ENCODE assay signal across 17 mouse cellular contexts in genomic region chr3:76025523-76025922, GRCm38 (mm10). TPM values are rescaled to one million over a fixed set of nuclear protein-coding genes. Genes with fewer than 3 reads are reported as not detected.
"Had no signal": no experiment of that assay in that cellular context is flagged by ENCODE, and none has a peak within 500 bp of the region (broad histone marks: within the 10 kb centered on the region; RNA-seq: fewer than 3 reads in every experiment).

No protein-coding gene starts in this region.

- H3K27ac ChIP-seq: liver, embryonic 14.5 days; lung, embryonic 15.5 days; midbrain, embryonic 13.5 days; midbrain, embryonic 15.5 days; neural tube, embryonic 12.5 days; stomach, embryonic 15.5 days; stomach, postnatal 0 days had no signal

- H3K4me1 ChIP-seq: lung, embryonic 15.5 days; midbrain, embryonic 13.5 days; midbrain, embryonic 15.5 days; neural tube, embryonic 12.5 days; stomach, embryonic 15.5 days had no signal

- H3K4me3 ChIP-seq: lung, embryonic 15.5 days; midbrain, embryonic 13.5 days; midbrain, embryonic 15.5 days; neural tube, embryonic 12.5 days; stomach, embryonic 15.5 days had no signal

- H3K27me3 ChIP-seq: lung, embryonic 15.5 days; midbrain, embryonic 13.5 days; midbrain, embryonic 15.5 days; neural tube, embryonic 12.5 days; stomach, embryonic 15.5 days had no signal

- ATAC-seq: lung, postnatal 0 days; midbrain, embryonic 13.5 days; midbrain, embryonic 15.5 days had no signal

- DNase-seq: lung, adult 18-20 months; lung, postnatal 14 days; lung, postnatal 4 days; right cerebral cortex, postnatal 14 days; thymus, adult 2 months; thymus, postnatal 36 days had no signal

RNA-seq across cellular contexts. Expression of gene Fstl5, which starts 48.5 kb away (rescaled TPM):
- total RNA-seq: monocyte, adult 5-6 weeks; neutrophil, adult 5-6 weeks had no signal
- polyA plus RNA-seq: liver, embryonic 14.5 days; lung, postnatal 0 days; spleen, adult 2 months had no signal
